Mouse (Mus musculus) olfactory bulb, adult 2 months (tissue): ENCODE results near the gene Atic.

ENCODE experiments used
- CTCF ChIP-seq: fragments of 200-500 bp; IDR thresholded peaks from 2 replicates; pipeline ENCODE4 v1.5.1; 2012; ENCODE audit warnings: low read depth, mild to moderate bottlenecking, low read length, moderate library complexity; ENCODE audit not compliant: insufficient read depth
- POLR2A ChIP-seq: fragments of 200-500 bp; IDR thresholded peaks from 2 replicates; pipeline ENCODE4 v1.6.1; 2012; ENCODE audit warnings: mild to moderate bottlenecking, low read depth, low read length, moderate library complexity; ENCODE audit not compliant: insufficient read depth

DNA sequence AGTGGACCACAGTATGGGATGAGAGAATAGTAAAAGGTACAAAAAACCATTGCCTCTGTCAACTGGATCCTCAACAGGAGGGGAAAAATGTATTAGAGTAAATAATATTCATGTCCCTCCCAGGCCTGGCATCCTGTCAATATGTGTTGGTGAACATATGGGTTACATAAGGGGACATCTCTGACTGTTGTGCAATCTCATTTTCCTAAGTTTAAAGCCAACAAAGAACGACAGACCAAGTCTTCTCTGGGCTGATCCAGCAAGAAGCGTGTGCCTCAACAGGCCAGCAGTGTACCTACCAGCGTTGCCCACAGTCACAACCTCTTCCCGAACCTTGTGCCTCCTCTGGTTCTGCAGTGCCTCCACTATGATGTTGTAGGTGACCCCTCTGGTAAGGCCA is 38.4 kb downstream of the Atic start:
- TF ChIP-seq POLR2A: no peak
- TF ChIP-seq CTCF: no peak
